Mouse (Mus musculus) testis, adult 2 months (tissue): ENCODE results near the gene Endov.

Source experiments
- CTCF ChIP-seq: fragments of 200-500 bp; IDR thresholded peaks from 2 replicates; pipeline ENCODE4 v1.5.1; 2012; ENCODE audit warnings: low read depth, mild to moderate bottlenecking, inconsistent platforms, low read length, moderate library complexity; ENCODE audit not compliant: control insufficient read depth, insufficient read depth, insufficient replicate concordance
- POLR2A ChIP-seq: fragments of 200-500 bp; IDR thresholded peaks from 2 replicates; pipeline ENCODE4 v1.6.1; 2012; ENCODE audit warnings: low read depth, mild to moderate bottlenecking, inconsistent platforms, low read length, moderate library complexity; ENCODE audit not compliant: control insufficient read depth

GRCm38 (mm10) chr11:119520713-119521063, 29.5 kb downstream of the Endov start:
- no peak for TF ChIP-seq POLR2A
- no peak for TF ChIP-seq CTCF
